Mouse (Mus musculus): ENCODE results near the gene Olfr308.
"Not testable (repeated sequence)": the region's sequence is repeated elsewhere in the genome, so short reads cannot be mapped to it uniquely, and the experiment has no call there.

Olfr308 gene

GRCm38 (mm10) chr7:86325530-86325929 lies at the start of gene Olfr308:
Gene Olfr308 (minus strand): TSS chr7:86325630.
- DNase-seq (ENCODE audit: extremely low spot score, low read depth, low spot score) = no peak

DNA sequence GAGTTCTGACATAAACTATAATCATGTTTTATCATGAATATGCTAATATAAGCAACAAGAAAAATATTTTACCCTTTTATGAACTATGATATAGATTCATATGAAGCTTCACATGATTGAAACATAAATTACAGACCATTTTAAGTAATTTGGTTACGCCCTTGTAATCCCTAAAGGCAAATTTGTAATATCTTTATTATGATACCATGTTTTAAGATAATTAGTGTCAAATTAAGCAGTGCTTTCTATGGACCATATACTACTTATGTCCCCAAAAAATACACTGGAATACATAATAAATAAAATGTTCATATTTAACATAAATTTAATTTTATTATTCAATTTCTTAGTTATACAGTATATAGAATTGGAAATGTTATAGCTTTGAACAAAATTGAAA lies 41.4 kb upstream of the Olfr308 start, which contains the start of gene Olfr305:
TSS of gene Olfr305 (minus strand) at position 101 of the 400 bp plus-strand sequence.
- no peak for DNase-seq (ENCODE audit: extremely low spot score, low read depth, low spot score)

- DNase-seq (ENCODE audit: extremely low spot score, low read depth, low spot score) = not testable (repeated sequence)
Measured at GRCm38 (mm10) chr7:86346296-86346695, 20.9 kb upstream of the Olfr308 start.

- DNase-seq (ENCODE audit: extremely low spot score, low read depth, low spot score) = no peak
Measured at GRCm38 (mm10) chr7:86344253-86344652, 18.8 kb upstream of the Olfr308 start.

- no peak for DNase-seq (ENCODE audit: extremely low spot score, low read depth, low spot score)
Measured at GRCm38 (mm10) chr7:86342881-86343565, 17.6 kb upstream of the Olfr308 start.

- no peak for DNase-seq (ENCODE audit: extremely low spot score, low read depth, low spot score)
Measured at GRCm38 (mm10) chr7:86337486-86337885, 12.1 kb upstream of the Olfr308 start, which contains the start of gene Olfr307. Gene Olfr307 (minus strand): TSS chr7:86337586.

GRCm38 (mm10) chr7:86321323-86321722 lies 4.1 kb downstream of the Olfr308 start:
- no peak for DNase-seq (ENCODE audit: extremely low spot score, low read depth, low spot score)

GRCm38 (mm10) chr7:86313608-86314007 lies 11.8 kb downstream of the Olfr308 start, which contains the start of gene Olfr309:
Gene Olfr309 (minus strand): TSS chr7:86313708.
- no peak for DNase-seq (ENCODE audit: extremely low spot score, low read depth, low spot score)

- no peak for DNase-seq (ENCODE audit: extremely low spot score, low read depth, low spot score)
Measured at GRCm38 (mm10) chr7:86277072-86277471, 48.4 kb downstream of the Olfr308 start, which contains the start of gene Olfr310. Gene Olfr310 (minus strand): TSS chr7:86277172.

Data from hindlimb bud, embryonic 11.5 days (tissue).